In the genomic region with DNA sequence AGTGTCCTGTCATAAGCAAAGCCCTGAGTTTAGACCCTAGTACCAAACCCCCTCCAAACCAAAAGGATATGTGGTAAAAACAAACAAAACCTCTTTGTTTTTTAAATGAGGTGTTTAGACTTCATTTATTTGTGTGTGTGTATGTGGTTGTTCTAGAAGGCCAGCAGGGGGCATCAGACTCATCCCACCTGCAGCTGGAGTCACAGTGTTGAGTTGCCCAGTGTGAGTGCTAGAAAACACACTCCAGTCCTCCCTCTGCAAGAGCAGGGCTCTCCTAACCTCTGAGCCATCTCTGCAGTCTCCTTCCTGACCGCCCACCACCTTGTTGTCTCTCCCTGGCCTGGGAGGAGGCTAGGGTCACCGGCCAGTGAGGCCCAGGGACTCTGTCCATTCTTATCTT, we compare ENCODE assay signal across 10 mouse cellular contexts. TPM values are rescaled to one million over a fixed set of nuclear protein-coding genes. Genes with fewer than 3 reads are reported as not detected.
DNase-seq lines count a peak whose midpoint lies in the region; ATAC-seq and TF ChIP-seq lines count a peak whose summit lies in the region.
"Had no signal": no experiment of that assay in that cellular context is flagged by ENCODE, and none has a peak within 500 bp of the region (broad histone marks: within the 10 kb centered on the region; RNA-seq: fewer than 3 reads in every experiment).

No protein-coding gene starts in this region.

- H3K4me3 ChIP-seq in hindbrain, embryonic 11.5 days (ENCODE audit: low read depth, low read length): no peak overlapping the region
- no peak overlapping the region for H3K4me3 ChIP-seq in hindbrain, embryonic 10.5 days
- H3K4me3 ChIP-seq in ES-Bruce4 (ENCODE audit: low read depth, low read length): no peak overlapping the region
- H3K4me3 ChIP-seq: heart, embryonic 13.5 days; limb, embryonic 15.5 days had no signal

- ATAC-seq in hindbrain, embryonic 11.5 days (ENCODE audit: low FRiP score): no peak
- no peak for ATAC-seq in erythroid progenitor cell, adult 5-6 weeks (replicated peaks; ENCODE audit: low FRiP score, poor library complexity, severe bottlenecking)

- H3K4me1 ChIP-seq in hindbrain, embryonic 11.5 days (replicated peaks; ENCODE audit: control insufficient read depth, insufficient read depth, low read length): no peaks in the 10 kb centered on the region
- no peaks in the 10 kb centered on the region for H3K4me1 ChIP-seq in hindbrain, embryonic 10.5 days (replicated peaks)
- peaks cover 2% of the 10 kb centered on the region for H3K4me1 ChIP-seq in ES-Bruce4 (ENCODE audit: control insufficient read depth, insufficient read depth, low read length)
- H3K4me1 ChIP-seq: heart, embryonic 13.5 days; limb, embryonic 15.5 days had no signal

- TF ChIP-seq EP300 in ES-Bruce4 (IDR thresholded peaks at IDR 0.05; ENCODE audit: insufficient read depth, low read depth, low read length): 0 out of 2 replicates have a peak, but pooled peaks have one; percentile 55

- no peak overlapping the region for H3K27ac ChIP-seq in hindbrain, embryonic 11.5 days (ENCODE audit: low read depth, low read length)
- H3K27ac ChIP-seq in hindbrain, embryonic 10.5 days: no peak overlapping the region
- H3K27ac ChIP-seq in ES-Bruce4 (ENCODE audit: insufficient read depth, low read length): peak overlapping the region; percentile 94
- H3K27ac ChIP-seq: heart, embryonic 13.5 days; limb, embryonic 15.5 days had no signal

- TF ChIP-seq POLR2A in ES-Bruce4 (IDR thresholded peaks at IDR 0.05; ENCODE audit: insufficient read depth, low read length): no peak

- H3K27me3 ChIP-seq in hindbrain, embryonic 11.5 days (ENCODE audit: control insufficient read depth, insufficient read depth, low read length): peaks cover 4% of the 10 kb centered on the region; the same call in 1 of the 2 replicates
- H3K27me3 ChIP-seq in hindbrain, embryonic 10.5 days (ENCODE audit: insufficient read depth, poor library complexity, severe bottlenecking): peaks cover 9% of the 10 kb centered on the region
- no peaks in the 10 kb centered on the region for H3K27me3 ChIP-seq in ES-Bruce4 (ENCODE audit: control insufficient read depth, insufficient read depth, low read length, poor library complexity, severe bottlenecking)

- no peaks in the 10 kb centered on the region for H3K9me3 ChIP-seq in hindbrain, embryonic 11.5 days (ENCODE audit: control insufficient read depth, low read length)
- H3K9me3 ChIP-seq in hindbrain, embryonic 10.5 days: no peaks in the 10 kb centered on the region
- H3K9me3 ChIP-seq in ES-Bruce4 (replicated peaks; ENCODE audit: control insufficient read depth, insufficient read depth, low read length, poor library complexity, severe bottlenecking): no peaks in the 10 kb centered on the region
- H3K9me3 ChIP-seq: heart, embryonic 13.5 days; limb, embryonic 15.5 days had no signal

- no peak overlapping the region for H3K4me2 ChIP-seq in hindbrain, embryonic 11.5 days (replicated peaks; ENCODE audit: low read depth, low read length)
- H3K4me2 ChIP-seq: heart, embryonic 13.5 days; limb, embryonic 15.5 days had no signal

- WGBS in hindbrain, embryonic 11.5 days: 84% methylated on average over 2 of the region's 2 CpGs
- 84% methylated on average over 2 of the region's 2 CpGs for WGBS in hindbrain, embryonic 10.5 days

- peak; percentile 78 for TF ChIP-seq CTCF in ES-Bruce4 (IDR thresholded peaks at IDR 0.05; ENCODE audit: low read depth, low read length)

- H3K36me3 ChIP-seq in hindbrain, embryonic 11.5 days (ENCODE audit: control insufficient read depth, insufficient read depth, low read length): peaks cover 2% of the 10 kb centered on the region; the same call in 1 of the 2 replicates
- peaks cover 55% of the 10 kb centered on the region for H3K36me3 ChIP-seq in hindbrain, embryonic 10.5 days
- H3K36me3 ChIP-seq in ES-Bruce4 (ENCODE audit: control insufficient read depth, insufficient read depth, low read length, poor library complexity, severe bottlenecking): peaks cover 4% of the 10 kb centered on the region; the same call in 1 of the 2 replicates

- peak; percentile 35 for DNase-seq in hindbrain, embryonic 11.5 days (ENCODE audit: low spot score)
- no peak for DNase-seq in hindbrain, embryonic 10.5 days (ENCODE audit: low spot score)
- peak; percentile 68 for DNase-seq in induced T-regulatory cell, adult 2 months (ENCODE audit: low read depth)
- DNase-seq in naive thymus-derived CD4-positive, alpha-beta T cell, adult 2 months (ENCODE audit: low read depth): peak; percentile 74
- DNase-seq in cerebellum, adult 9-10 months: no peak
- no peak for DNase-seq in gastrocnemius, postnatal 4 days (ENCODE audit: low spot score in 2 of 2)

- H3K9ac ChIP-seq in hindbrain, embryonic 11.5 days (ENCODE audit: low read depth, low read length): no peak overlapping the region
- no peak overlapping the region for H3K9ac ChIP-seq in ES-Bruce4 (ENCODE audit: low read depth, poor library complexity, severe bottlenecking)
- H3K9ac ChIP-seq: heart, embryonic 13.5 days; limb, embryonic 15.5 days had no signal

RNA-seq across cellular contexts. Expression of gene Kcnh3, which starts 9.7 kb away (rescaled TPM):
- polyA plus RNA-seq in hindbrain, embryonic 11.5 days (2014; fragmentation: Nextera tagmentation; extraction: Ambion mirVana): 0.12 and 0.14 TPM in 2 replicates
- 0.04 and 0.12 TPM in 2 replicates for polyA plus RNA-seq in hindbrain, embryonic 10.5 days (2016; fragmentation: Nextera tagmentation; extraction: Ambion mirVana)
- 0.99 and 1.3 TPM in 2 replicates for polyA plus RNA-seq in ES-Bruce4 (2011; ENCODE audit: insufficient read depth, insufficient read length, low read depth, missing spikeins)
- not detected in 2 replicates for total RNA-seq in erythroid progenitor cell, adult 5-6 weeks (2015; ENCODE audit: low replicate concordance)
- total RNA-seq in erythroid progenitor cell, adult 5-6 weeks (2017; ENCODE audit: low replicate concordance): not detected in 2 replicates
- under 1 TPM; 0.10 to 0.13 TPM for total RNA-seq in gastrocnemius, postnatal 4 days (2021)

RNA-seq across cellular contexts. Expression of gene Mcrs1, which starts 36.8 kb away (rescaled TPM):
- 184 and 193 TPM in 2 replicates for polyA plus RNA-seq in hindbrain, embryonic 11.5 days (2014; fragmentation: Nextera tagmentation; extraction: Ambion mirVana)
- 194 and 213 TPM in 2 replicates for polyA plus RNA-seq in hindbrain, embryonic 10.5 days (2016; fragmentation: Nextera tagmentation; extraction: Ambion mirVana)
- 76.2 and 84.9 TPM in 2 replicates for polyA plus RNA-seq in ES-Bruce4 (2011; ENCODE audit: insufficient read depth, insufficient read length, low read depth, missing spikeins)
- 18.4 and 26.4 TPM in 2 replicates for total RNA-seq in erythroid progenitor cell, adult 5-6 weeks (2015; ENCODE audit: low replicate concordance)
- 13.4 and 15.5 TPM in 2 replicates for total RNA-seq in erythroid progenitor cell, adult 5-6 weeks (2017; ENCODE audit: low replicate concordance)
- 10 to 100 TPM; 55.6 to 59.3 TPM for total RNA-seq in gastrocnemius, postnatal 4 days (2021)

Comparison
In these comparisons a context has a peak if more than half of its experiments do, and no peak if none do; other contexts are left out.
1. DNase-seq: peak in hindbrain, embryonic 11.5 days (single experiment), induced T-regulatory cell, adult 2 months (single experiment) and naive thymus-derived CD4-positive, alpha-beta T cell, adult 2 months (single experiment); none in hindbrain, embryonic 10.5 days (single experiment), cerebellum, adult 9-10 months (single experiment) and gastrocnemius, postnatal 4 days (0 of 2).